Mouse (Mus musculus) CH12.LX (cell line): Measurements from ENCODE around the gene Itga2b. TPM values are rescaled to one million over a fixed set of nuclear protein-coding genes. Genes with fewer than 3 reads are reported as not detected.

Experiments used
- DNase-seq: peaks from one replicate; pipeline ENCODE4 v3.0.0-alpha.2; 2013; ENCODE audit errors: extremely low read depth
- H3K27ac ChIP-seq: 2 replicates; pipeline ENCODE4 v1.5.1; 2012; ENCODE audit warnings: low read depth, mild to moderate bottlenecking, control low read depth, moderate library complexity; ENCODE audit not compliant: insufficient read depth
- H3K27me3 ChIP-seq: replicated peaks from 2 replicates; pipeline ENCODE3; 2012; ENCODE audit warnings: inconsistent platforms
- H3K36me3 ChIP-seq, 2 experiments: replicated peaks in 1 of 2; 2 replicates each; pipeline versions ENCODE3 to v1.6.1; 2012; ENCODE audit warnings: inconsistent platforms in 1 of 2, low read length in 1 of 2, mild to moderate bottlenecking in 1 of 2, mixed read lengths in 1 of 2, moderate library complexity in 1 of 2; ENCODE audit not compliant: control insufficient read depth in 1 of 2, insufficient read depth in 1 of 2
- H3K4me1 ChIP-seq, 2 experiments: 2 replicates each; pipeline ENCODE4 v1.6.1; 2012; ENCODE audit warnings: inconsistent platforms in 1 of 2, moderate library complexity in 1 of 2; ENCODE audit not compliant: insufficient read depth in 2 of 2, control insufficient read depth in 1 of 2
- H3K4me2 ChIP-seq: 2 replicates; pipeline ENCODE4 v1.6.1; 2012; ENCODE audit warnings: low read depth, mild to moderate bottlenecking, control low read depth; ENCODE audit not compliant: poor library complexity, insufficient read depth, severe bottlenecking
- H3K4me3 ChIP-seq, 3 experiments: fragments of 150-350 bp in 1 of 3; sonication (generic) in 1 of 3; replicated peaks in 1 of 3; 2 replicates each; pipeline versions ENCODE3 to v1.5.1; 2011 to 2012; ENCODE audit warnings: low read depth in 2 of 3, low read length in 2 of 3, mild to moderate bottlenecking in 2 of 3, moderate library complexity in 2 of 3, control low read depth in 1 of 3, improper control_type of control experiment in 1 of 3, inconsistent platforms in 1 of 3, mixed read lengths in 1 of 3; ENCODE audit not compliant: poor library complexity in 1 of 3
- H3K79me2 ChIP-seq: replicated peaks from 2 replicates; pipeline ENCODE4 v1.6.1; 2012; ENCODE audit warnings: mild to moderate bottlenecking, moderate library complexity; ENCODE audit not compliant: control insufficient read depth, poor library complexity, insufficient read depth, severe bottlenecking; ENCODE audit errors: extremely low read depth
- H3K9ac ChIP-seq: 2 replicates; pipeline ENCODE4 v1.6.1; 2012; ENCODE audit warnings: low read depth, mild to moderate bottlenecking, control low read depth, moderate library complexity; ENCODE audit not compliant: insufficient read depth
- H3K9me3 ChIP-seq: replicated peaks from 2 replicates; pipeline ENCODE3; 2012; ENCODE audit warnings: low read length, inconsistent platforms, mixed read lengths
- BHLHE40 ChIP-seq: IDR thresholded peaks from 2 replicates; pipeline ENCODE4 v1.6.1; 2011; ENCODE audit warnings: mild to moderate bottlenecking, low read depth, low read length, improper control_type of control experiment
- CHD1 ChIP-seq: IDR thresholded peaks from 2 replicates; pipeline ENCODE4 v1.6.1; 2012; ENCODE audit warnings: low read depth, low read length, improper control_type of control experiment, inconsistent platforms
- CTCF ChIP-seq, 2 experiments: IDR thresholded peaks in 1 of 2; conservative IDR thresholded peaks in 1 of 2; 2 replicates each; pipeline ENCODE4 v1.5.1; 2011 to 2012; ENCODE audit warnings: low read depth in 2 of 2, low read length in 2 of 2, improper control_type of control experiment in 1 of 2, inconsistent platforms in 1 of 2, mild to moderate bottlenecking in 1 of 2, moderate library complexity in 1 of 2
- E2F4 ChIP-seq: IDR thresholded peaks from 2 replicates; pipeline ENCODE4 v1.6.1; 2011; ENCODE audit warnings: low read depth, low read length, improper control_type of control experiment; ENCODE audit not compliant: insufficient replicate concordance
- EP300 ChIP-seq: IDR thresholded peaks from 2 replicates; pipeline ENCODE4 v1.6.1; 2011; ENCODE audit warnings: low read length, improper control_type of control experiment
- HCFC1 ChIP-seq: IDR thresholded peaks from 2 replicates; pipeline ENCODE4 v1.6.1; 2012; ENCODE audit warnings: low read depth, mild to moderate bottlenecking, inconsistent platforms, low read length, improper control_type of control experiment
- JUND ChIP-seq: conservative IDR thresholded peaks from 2 replicates; pipeline ENCODE4 v1.6.1; 2011; ENCODE audit warnings: low read depth, low read length, improper control_type of control experiment
- MAFK ChIP-seq: IDR thresholded peaks from 2 replicates; pipeline ENCODE4 v1.6.1; 2011; ENCODE audit warnings: low read length, improper control_type of control experiment; ENCODE audit not compliant: insufficient replicate concordance
- MAZ ChIP-seq: IDR thresholded peaks from 2 replicates; pipeline ENCODE4 v1.6.1; 2012; ENCODE audit warnings: low read depth, mild to moderate bottlenecking, inconsistent platforms, low read length, improper control_type of control experiment, moderate library complexity
- MXI1 ChIP-seq: IDR thresholded peaks from 2 replicates; pipeline ENCODE4 v1.6.1; 2011; ENCODE audit warnings: mild to moderate bottlenecking, low read depth, low read length, improper control_type of control experiment
- MYC ChIP-seq: IDR thresholded peaks from 2 replicates; pipeline ENCODE4 v1.6.1; 2011; ENCODE audit warnings: low read depth, mild to moderate bottlenecking, improper control_type of control experiment, low read length
- NRF1 ChIP-seq: IDR thresholded peaks from 2 replicates; pipeline ENCODE4 v1.6.1; 2014; ENCODE audit warnings: low read depth, mild to moderate bottlenecking, inconsistent platforms, low read length, improper control_type of control experiment, moderate library complexity
- POLR2A ChIP-seq: IDR thresholded peaks from 2 replicates; pipeline ENCODE4 v1.6.1; 2011; ENCODE audit warnings: low read depth, mild to moderate bottlenecking, improper control_type of control experiment, low read length
- RAD21 ChIP-seq: IDR thresholded peaks from 2 replicates; pipeline ENCODE4 v1.6.1; 2011; ENCODE audit warnings: low read depth, mild to moderate bottlenecking, low read length, improper control_type of control experiment, moderate library complexity
- RCOR1 ChIP-seq: conservative IDR thresholded peaks from 2 replicates; pipeline ENCODE4 v1.6.1; 2012; ENCODE audit warnings: low read depth, mild to moderate bottlenecking, inconsistent platforms, low read length, improper control_type of control experiment
- TCF12 ChIP-seq: IDR thresholded peaks from 2 replicates; pipeline ENCODE4 v1.6.1; 2014; ENCODE audit warnings: low read depth, mild to moderate bottlenecking, inconsistent platforms, low read length, improper control_type of control experiment
- ZC3H11A ChIP-seq: IDR thresholded peaks from 2 replicates; pipeline ENCODE4 v1.6.1; 2012; ENCODE audit warnings: low read depth, mild to moderate bottlenecking, inconsistent platforms, low read length, improper control_type of control experiment
- ZNF384 ChIP-seq: IDR thresholded peaks from 2 replicates; pipeline ENCODE4 v1.6.1; 2012; ENCODE audit warnings: low read depth, low read length, improper control_type of control experiment, inconsistent platforms
- dilution Hi-C: fragments of 300-500 bp; cut with MboI; formaldehyde crosslinking; loops from 2 replicates; pipeline ENCODE4 v1.14.3; 2020; ENCODE audit warnings: low sequenced_read_pairs; ENCODE audit not compliant: extremely low pct_unique_long_range_greater_than_20kb, extremely low pct_ligation_motif_present
- in situ Hi-C: fragments of 300-500 bp; cut with MboI; formaldehyde crosslinking; loops from 3 replicates; pipeline ENCODE4 v1.14.3; 2019; ENCODE audit warnings: low sequenced_read_pairs, low pct_ligation_motif_present, low pct_unique_long_range_greater_than_20kb, mixed read lengths
- polyA plus RNA-seq: library from polyadenylated mRNA; unstranded; fragments of >175 nt; gene quantifications from 2 replicates; pipeline ENCODE4 v1.2.1, GENCODE M21; 2012; ENCODE audit warnings: low read depth; ENCODE audit not compliant: insufficient read length
- total RNA-seq, 2 experiments: library from RNA; depleted of rRNA; stranded (reverse); fragments of 300-350 nt in 1 of 2; fragments of >200 nt in 1 of 2; gene quantifications; 2 replicates each; pipeline ENCODE4 v1.2.3; 2012 to 2014

Itga2b gene
- total and polyA plus RNA-seq, 3 experiments: 0.95 to 3.6 (median 3.0) TPM

DNA sequence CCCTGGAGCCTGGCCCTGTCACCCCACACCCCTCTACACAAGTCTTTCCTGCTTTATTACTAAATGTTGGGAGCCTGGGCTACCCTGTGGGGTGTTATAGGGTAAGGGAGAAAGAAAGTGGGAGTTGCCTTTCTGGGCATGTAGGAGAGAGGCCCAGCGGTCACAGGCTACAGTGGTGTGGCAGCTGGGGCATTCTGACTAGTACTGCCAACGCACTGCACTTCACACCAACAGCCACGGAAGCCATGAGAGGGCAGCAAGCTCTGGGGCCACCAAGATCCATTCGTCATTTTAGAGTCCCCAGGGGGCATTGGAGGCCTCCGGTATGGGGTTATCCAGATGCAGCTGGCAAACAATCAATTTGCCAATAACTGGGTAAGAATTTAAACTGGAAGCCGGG, 27.8 kb downstream of the Itga2b start:
- dilution Hi-C loops: no loop called here
- in situ Hi-C loops: no loop called here
- DNase-seq: no peak
- H3K79me2 ChIP-seq: no peaks in the 10 kb centered on the region
- no peak overlapping the region for H3K27ac ChIP-seq
- no peak for TF ChIP-seq MYC
- no peak for TF ChIP-seq TCF12
- no peak for TF ChIP-seq E2F4
- no peak for TF ChIP-seq MXI1
- TF ChIP-seq CHD1: no peak
- TF ChIP-seq JUND: no peak
- no peak for TF ChIP-seq POLR2A
- TF ChIP-seq MAFK: no peak
- no peak for TF ChIP-seq NRF1
- no peak for TF ChIP-seq ZNF384
- TF ChIP-seq EP300: no peak
- TF ChIP-seq MAZ: no peak
- no peak overlapping the region for H3K4me3 ChIP-seq
- no peak overlapping the region for H3K9ac ChIP-seq
- no peaks in the 10 kb centered on the region for H3K4me1 ChIP-seq
- no peak overlapping the region for H3K4me2 ChIP-seq
- H3K9me3 ChIP-seq: peaks cover 27% of the 10 kb centered on the region
- peaks cover 42% of the 10 kb centered on the region for H3K27me3 ChIP-seq
- H3K36me3 ChIP-seq: peaks cover 3 to 14% of the 10 kb centered on the region in 2 experiments

DNA sequence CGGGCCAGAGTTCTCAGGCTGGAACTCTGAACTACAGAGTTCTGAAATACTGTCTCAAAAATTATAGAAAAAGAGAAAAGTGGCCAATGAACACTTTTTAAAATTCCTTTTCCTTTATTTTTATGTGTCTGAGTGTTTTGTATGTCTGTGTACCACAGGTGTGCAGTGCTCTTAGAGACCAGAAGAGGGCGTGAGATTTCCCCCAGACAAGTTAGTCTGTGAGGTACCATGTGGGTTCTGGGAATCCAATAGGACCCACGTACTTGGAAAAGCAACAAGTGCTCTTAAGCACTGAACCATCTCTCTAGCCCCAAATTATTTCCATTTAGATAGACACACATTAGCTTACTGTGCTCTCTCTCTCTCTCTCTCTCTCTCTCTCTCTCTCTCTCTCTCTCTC, 28.5 kb downstream of the Itga2b start:
- Histone ChIP-seq H3K36me3 (peaks cover 4 to 21% of the 10 kb centered on the region in 2 experiments), H3K9ac (no peak overlapping the region), H3K4me2 (no peak overlapping the region), H3K4me3 (no peak overlapping the region), H3K9me3 (peaks cover 25% of the 10 kb centered on the region), H3K79me2 (no peaks in the 10 kb centered on the region), H3K27me3 (peaks cover 40% of the 10 kb centered on the region), H3K4me1 (no peaks in the 10 kb centered on the region), H3K27ac (no peak overlapping the region)
- dilution Hi-C loops: no loop called here
- in situ Hi-C loops: no loop called here
- DNase-seq: no peak
- no peak for TF ChIP-seq RCOR1
- TF ChIP-seq CTCF (conservative IDR thresholded peaks at IDR 0.05 in 1 of 2, IDR thresholded peaks at IDR 0.05 in 1 of 2; ENCODE audit: low read depth in 2 of 2, low read length in 2 of 2): peak; percentile 16 to 40; a peak in 3 of 4 replicates

DNA sequence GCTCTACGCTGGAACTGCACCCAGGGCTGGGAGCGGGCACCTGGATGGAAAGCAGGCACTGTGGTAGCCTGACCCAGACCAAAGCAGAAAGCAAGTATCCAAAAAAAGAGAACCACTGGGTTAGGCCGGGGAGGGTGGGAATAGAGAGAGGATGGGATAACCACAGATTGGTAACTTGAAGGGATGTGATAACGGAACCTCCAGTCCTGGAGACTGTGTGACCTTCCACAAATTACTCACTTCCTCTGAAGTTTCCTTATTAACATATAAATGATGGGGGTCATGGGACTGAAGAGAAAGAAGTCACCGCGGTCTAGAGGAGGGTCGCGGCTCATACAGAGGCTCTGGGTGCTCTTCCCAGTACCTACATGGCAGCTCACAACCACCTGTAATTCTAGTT, 29.7 kb downstream of the Itga2b start:
- dilution Hi-C loops: no loop called here
- H3K27me3 ChIP-seq: peaks cover 28% of the 10 kb centered on the region
- H3K27ac ChIP-seq: no peak overlapping the region
- no peak for TF ChIP-seq RAD21
- TF ChIP-seq BHLHE40: no peak
- TF ChIP-seq ZC3H11A: no peak
- no peak for TF ChIP-seq MXI1
- TF ChIP-seq HCFC1: no peak
- TF ChIP-seq TCF12: no peak
- no peak for TF ChIP-seq MYC
- no peak for TF ChIP-seq MAZ
- TF ChIP-seq, all 38 proteins: peak for 0
- no peak for DNase-seq
- Histone ChIP-seq H3K4me3 (no peak overlapping the region), H3K9ac (no peak overlapping the region), H3K36me3 (peaks cover 16 to 32% of the 10 kb centered on the region in 2 experiments), H3K9me3 (peaks cover 29% of the 10 kb centered on the region), H3K4me1 (peaks cover 0 to 5% of the 10 kb centered on the region in 2 experiments; a peak in 1 of 4 replicates), H3K79me2 (no peaks in the 10 kb centered on the region), H3K4me2 (no peak overlapping the region)
- in situ Hi-C loops: no loop called here
